Mouse (Mus musculus): Measurements from ENCODE around the gene Tdrkh. TPM values are rescaled to one million over a fixed set of nuclear protein-coding genes. Genes with fewer than 3 reads are reported as not detected.
A peak's percentile ranks its signal among the peaks of the same experiment; 100 is the strongest.

Tdrkh gene
- polyA plus RNA-seq (2012; rRNA removed), result 15.2 and 15.5 TPM in 2 replicates

DNA sequence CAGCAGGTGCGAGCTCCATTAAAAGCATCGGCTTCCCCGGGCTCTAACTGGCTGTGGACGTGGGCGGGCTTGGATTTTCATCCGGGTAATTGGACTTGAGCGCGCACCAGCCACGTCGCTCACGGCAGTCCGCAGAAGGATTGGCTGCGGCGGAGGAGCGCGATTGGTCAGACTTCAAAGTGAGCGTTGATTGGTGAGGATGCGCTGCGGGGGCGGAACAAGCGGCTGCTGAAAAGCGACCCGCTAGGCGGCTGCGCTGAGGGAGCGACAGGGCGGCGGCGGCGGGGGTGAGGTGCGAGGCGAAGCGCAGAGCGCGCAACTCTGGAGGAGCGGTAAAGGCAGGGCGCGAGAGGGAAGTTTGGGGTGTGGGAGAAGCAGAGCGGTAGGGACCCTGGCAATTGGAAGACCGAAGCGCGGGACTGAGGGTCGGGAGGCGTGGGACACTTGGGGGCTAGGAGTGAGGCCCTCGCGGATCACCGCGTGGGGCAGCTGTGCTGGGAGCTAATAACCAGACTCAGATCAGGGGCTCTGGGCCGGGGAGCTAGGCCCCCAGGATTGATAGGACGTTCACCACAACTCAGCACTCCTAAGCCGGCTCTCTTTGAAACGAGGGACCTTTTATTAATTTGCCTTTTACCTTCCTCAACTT is at the start of gene Tdrkh:
TSS of gene Tdrkh (plus strand) at position 243 of the 649 bp plus-strand sequence.
- Histone ChIP-seq H3K4me3 (ENCODE audit: insufficient read depth, low read length) (peak within 1 kb of the TSS; percentile 71), H3K4me1 (ENCODE audit: control insufficient read depth, insufficient read depth, low read length) (no peaks in the 10 kb centered on the region), H3K27ac (ENCODE audit: insufficient read depth, low read length) (peak within 1 kb of the TSS; percentile 52; the same call in 1 of the 2 replicates)
- TF ChIP-seq CTCF (IDR thresholded peaks at IDR 0.05; ENCODE audit: extremely low read depth, insufficient read depth, low read length) (no peak), POLR2A (IDR thresholded peaks at IDR 0.05; ENCODE audit: extremely low read depth, insufficient read depth, low read length) (no peak)

DNA sequence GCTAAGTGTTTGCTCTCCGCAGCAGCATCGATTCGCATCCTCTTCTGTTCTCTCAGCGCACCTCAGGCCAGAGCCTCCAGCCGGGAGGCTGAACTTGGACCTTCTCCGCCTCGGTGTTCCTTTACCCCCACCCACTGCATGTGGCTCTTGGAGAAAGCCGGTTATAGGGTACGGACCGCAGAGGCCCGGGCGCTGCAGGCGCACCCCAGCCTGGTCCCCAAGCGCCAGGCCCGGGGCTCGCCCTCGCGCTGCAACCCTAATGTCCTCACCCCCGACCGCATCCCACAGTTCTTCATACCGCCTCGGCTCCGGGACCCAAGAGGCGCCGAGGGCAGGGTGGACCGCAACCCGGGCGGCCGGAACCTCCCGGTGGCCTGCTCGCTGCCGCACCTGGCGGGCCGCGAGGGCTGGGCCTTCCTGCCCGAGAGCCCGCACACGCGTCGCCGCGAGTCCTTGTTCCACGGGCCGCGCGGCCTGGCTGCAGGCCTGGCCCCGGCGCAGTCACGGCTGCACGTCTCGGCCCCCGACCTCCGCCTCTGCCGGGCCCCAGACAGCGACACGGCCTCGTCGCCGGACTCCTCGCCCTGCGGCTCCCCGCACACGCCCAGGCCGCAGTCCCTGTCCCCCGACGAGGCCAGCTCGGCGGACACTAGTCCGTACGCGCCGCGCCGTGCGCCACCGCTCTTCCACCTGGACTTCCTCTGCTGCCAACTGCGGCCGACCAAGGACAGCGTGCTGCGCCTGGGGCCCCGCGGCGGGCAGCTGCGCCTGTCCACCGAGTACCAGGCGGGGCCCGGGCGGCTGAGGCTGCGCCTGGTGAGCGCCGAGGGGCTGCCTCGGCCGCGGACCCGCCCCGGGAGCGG is 49.6 kb upstream of the Tdrkh start:
- H3K27ac ChIP-seq (ENCODE audit: insufficient read depth, low read length), result no peak overlapping the region

DNA sequence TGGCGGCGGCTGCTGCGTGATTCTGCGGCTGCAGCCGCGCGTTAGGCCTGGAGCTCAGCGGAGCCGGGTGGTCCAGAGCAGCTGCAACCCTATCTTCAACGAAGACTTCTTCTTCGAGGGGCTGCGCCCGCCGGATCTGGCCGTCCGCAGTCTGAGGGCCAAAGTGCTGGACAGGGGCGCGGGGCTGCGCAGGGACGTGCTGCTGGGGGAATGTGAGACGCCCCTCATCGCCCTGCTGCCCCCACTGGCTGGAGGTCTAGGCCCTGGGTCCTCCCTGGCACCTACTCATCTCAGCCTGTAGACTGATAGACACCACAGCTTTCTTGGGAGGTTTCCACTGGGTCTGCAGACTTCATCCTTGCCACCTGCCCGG is 48.9 kb upstream of the Tdrkh start:
- Histone ChIP-seq H3K27ac (ENCODE audit: insufficient read depth, low read length) (no peak overlapping the region), H3K4me1 (ENCODE audit: control insufficient read depth, insufficient read depth, low read length) (no peaks in the 10 kb centered on the region), H3K4me3 (ENCODE audit: insufficient read depth, low read length) (peak overlapping the region; percentile 36; the same call in 1 of the 2 replicates)
- TF ChIP-seq CTCF (IDR thresholded peaks at IDR 0.05; ENCODE audit: extremely low read depth, insufficient read depth, low read length) (no peak), POLR2A (IDR thresholded peaks at IDR 0.05; ENCODE audit: extremely low read depth, insufficient read depth, low read length) (no peak)

More for the DNA sequence above, 49.6 kb upstream of the Tdrkh start:
- no peak for TF ChIP-seq CTCF (IDR thresholded peaks at IDR 0.05; ENCODE audit: extremely low read depth, insufficient read depth, low read length)
- TF ChIP-seq POLR2A (IDR thresholded peaks at IDR 0.05; ENCODE audit: extremely low read depth, insufficient read depth, low read length), result no peak
- Histone ChIP-seq H3K4me3 (ENCODE audit: insufficient read depth, low read length) (peak overlapping the region; percentile 36), H3K4me1 (ENCODE audit: control insufficient read depth, insufficient read depth, low read length) (no peaks in the 10 kb centered on the region)

DNA sequence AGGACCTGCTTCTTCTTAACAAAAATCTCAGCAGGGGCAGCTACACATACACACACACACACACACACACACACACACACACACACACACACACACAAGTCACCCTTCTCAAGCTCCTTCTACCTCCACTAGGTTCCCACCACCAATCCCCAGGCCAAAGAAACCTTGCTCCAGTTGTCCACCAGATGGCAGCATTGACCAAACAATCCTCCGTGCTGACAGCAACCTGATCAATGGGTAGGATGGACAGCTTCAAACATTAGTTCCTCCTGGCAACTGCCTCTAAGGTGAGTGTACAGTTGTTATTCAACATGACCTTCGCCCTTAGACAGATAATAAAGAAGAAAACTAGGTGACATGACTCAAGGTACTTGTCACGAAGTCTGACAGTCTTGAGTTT is 46.3 kb upstream of the Tdrkh start:
- TF ChIP-seq CTCF (IDR thresholded peaks at IDR 0.05; ENCODE audit: extremely low read depth, insufficient read depth, low read length), result peak; percentile 98
- TF ChIP-seq POLR2A (IDR thresholded peaks at IDR 0.05; ENCODE audit: extremely low read depth, insufficient read depth, low read length), result no peak
- no peak overlapping the region for H3K27ac ChIP-seq (ENCODE audit: insufficient read depth, low read length)
- no peak overlapping the region for H3K4me3 ChIP-seq (ENCODE audit: insufficient read depth, low read length)
- H3K4me1 ChIP-seq (ENCODE audit: control insufficient read depth, insufficient read depth, low read length), result no peaks in the 10 kb centered on the region

DNA sequence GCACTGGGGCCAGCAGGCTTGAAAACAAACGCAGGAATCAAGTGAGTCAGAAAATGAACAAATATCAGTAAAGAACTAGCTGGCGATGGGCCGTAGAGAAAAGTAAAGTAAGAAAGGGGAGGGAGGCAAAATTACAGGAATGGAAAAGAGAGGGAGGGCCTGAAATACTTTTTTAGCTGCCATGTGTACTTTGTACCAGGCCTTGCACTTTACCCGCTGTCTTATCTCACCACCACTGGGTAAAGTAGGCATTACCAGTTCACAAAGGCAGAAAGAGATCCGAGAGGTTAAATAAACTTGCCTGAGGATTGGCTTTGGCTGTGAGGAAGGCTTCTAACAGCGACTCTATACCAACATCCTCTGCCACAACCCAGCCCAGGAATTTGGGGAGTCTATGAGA is 45.6 kb upstream of the Tdrkh start:
- no peak for TF ChIP-seq POLR2A (IDR thresholded peaks at IDR 0.05; ENCODE audit: extremely low read depth, insufficient read depth, low read length)
- no peak for TF ChIP-seq CTCF (IDR thresholded peaks at IDR 0.05; ENCODE audit: extremely low read depth, insufficient read depth, low read length)
- Histone ChIP-seq H3K27ac (ENCODE audit: insufficient read depth, low read length) (no peak overlapping the region), H3K4me1 (ENCODE audit: control insufficient read depth, insufficient read depth, low read length) (no peaks in the 10 kb centered on the region)

DNA sequence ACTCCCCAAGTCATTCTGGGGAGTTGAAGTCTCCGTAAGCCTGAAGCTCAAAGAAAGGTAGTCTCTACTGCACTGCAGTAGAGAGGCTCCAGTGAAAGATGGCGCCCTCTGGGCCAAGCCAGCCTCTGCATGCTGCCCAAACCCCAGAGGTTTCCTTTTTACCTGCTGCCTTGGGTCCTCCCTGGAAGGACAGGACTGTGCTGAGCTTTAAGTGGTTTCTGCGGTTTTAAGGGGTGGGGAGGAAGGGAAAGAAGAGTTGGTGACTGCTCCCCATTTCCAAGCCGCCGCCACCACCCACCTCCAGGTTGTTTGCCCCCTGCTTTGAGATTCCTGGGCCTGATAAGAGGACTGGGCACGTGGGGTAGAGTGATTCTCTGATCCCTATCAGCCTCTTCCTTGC is 44.4 kb upstream of the Tdrkh start:
- H3K27ac ChIP-seq (ENCODE audit: insufficient read depth, low read length), result no peak overlapping the region
- TF ChIP-seq POLR2A (IDR thresholded peaks at IDR 0.05; ENCODE audit: extremely low read depth, insufficient read depth, low read length) (no peak), CTCF (IDR thresholded peaks at IDR 0.05; ENCODE audit: extremely low read depth, insufficient read depth, low read length) (no peak)
- H3K4me1 ChIP-seq (ENCODE audit: control insufficient read depth, insufficient read depth, low read length), result 0 out of 2 replicates have a peak, but pooled peaks cover 1% of the 10 kb centered on the region
- H3K4me3 ChIP-seq (ENCODE audit: insufficient read depth, low read length), result no peak overlapping the region

More for the DNA sequence above, 45.6 kb upstream of the Tdrkh start:
- H3K4me3 ChIP-seq (ENCODE audit: insufficient read depth, low read length), result no peak overlapping the region

DNA sequence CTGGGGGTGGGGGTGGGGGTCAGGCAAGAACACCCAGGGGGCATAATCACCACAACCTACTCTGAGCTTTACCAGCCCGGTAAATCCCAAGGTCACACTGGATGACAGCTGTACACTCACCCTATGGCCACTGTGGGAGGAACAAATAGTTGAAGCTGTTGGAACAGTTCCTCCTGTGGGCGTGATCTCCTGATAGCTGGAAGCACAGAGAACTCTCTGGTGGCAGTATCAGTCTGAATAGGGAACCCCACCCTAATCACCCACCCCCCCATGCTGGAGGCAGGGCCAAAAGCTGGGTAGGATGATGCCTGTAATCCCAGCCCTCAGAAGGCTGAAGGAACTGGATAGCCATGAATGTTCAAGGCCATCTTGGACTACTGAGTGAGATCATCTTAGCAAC is 43.4 kb upstream of the Tdrkh start:
- Histone ChIP-seq H3K4me1 (ENCODE audit: control insufficient read depth, insufficient read depth, low read length) (0 out of 2 replicates have a peak, but pooled peaks cover 1% of the 10 kb centered on the region), H3K4me3 (ENCODE audit: insufficient read depth, low read length) (no peak overlapping the region)
- TF ChIP-seq CTCF (IDR thresholded peaks at IDR 0.05; ENCODE audit: extremely low read depth, insufficient read depth, low read length) (no peak), POLR2A (IDR thresholded peaks at IDR 0.05; ENCODE audit: extremely low read depth, insufficient read depth, low read length) (no peak)

DNA sequence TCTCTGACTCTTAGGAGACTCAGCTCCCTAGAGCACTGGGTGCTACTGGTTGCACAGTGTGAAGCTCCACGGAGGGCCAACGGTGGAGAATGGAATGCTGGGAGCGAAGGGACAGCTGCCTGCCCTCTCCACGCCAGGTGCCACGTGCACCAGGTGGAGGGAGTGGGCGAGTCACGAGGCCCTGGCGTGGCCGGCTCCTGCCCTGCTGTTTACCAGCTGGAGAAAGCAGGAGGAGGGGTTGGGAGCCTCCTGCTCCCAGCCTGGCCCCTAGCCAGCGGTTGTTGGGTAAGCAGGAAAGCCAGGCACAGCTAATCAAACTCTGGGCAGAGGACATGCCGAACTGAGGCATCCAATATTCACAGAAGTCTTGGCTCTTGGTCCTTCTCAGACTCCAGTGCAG is 41.4 kb upstream of the Tdrkh start:
- Histone ChIP-seq H3K4me1 (ENCODE audit: control insufficient read depth, insufficient read depth, low read length) (0 out of 2 replicates have a peak, but pooled peaks cover 1% of the 10 kb centered on the region), H3K27ac (ENCODE audit: insufficient read depth, low read length) (no peak overlapping the region), H3K4me3 (ENCODE audit: insufficient read depth, low read length) (no peak overlapping the region)
- TF ChIP-seq CTCF (IDR thresholded peaks at IDR 0.05; ENCODE audit: extremely low read depth, insufficient read depth, low read length), result no peak
- no peak for TF ChIP-seq POLR2A (IDR thresholded peaks at IDR 0.05; ENCODE audit: extremely low read depth, insufficient read depth, low read length)

More for the DNA sequence above, 43.4 kb upstream of the Tdrkh start:
- H3K27ac ChIP-seq (ENCODE audit: insufficient read depth, low read length), result no peak overlapping the region

DNA sequence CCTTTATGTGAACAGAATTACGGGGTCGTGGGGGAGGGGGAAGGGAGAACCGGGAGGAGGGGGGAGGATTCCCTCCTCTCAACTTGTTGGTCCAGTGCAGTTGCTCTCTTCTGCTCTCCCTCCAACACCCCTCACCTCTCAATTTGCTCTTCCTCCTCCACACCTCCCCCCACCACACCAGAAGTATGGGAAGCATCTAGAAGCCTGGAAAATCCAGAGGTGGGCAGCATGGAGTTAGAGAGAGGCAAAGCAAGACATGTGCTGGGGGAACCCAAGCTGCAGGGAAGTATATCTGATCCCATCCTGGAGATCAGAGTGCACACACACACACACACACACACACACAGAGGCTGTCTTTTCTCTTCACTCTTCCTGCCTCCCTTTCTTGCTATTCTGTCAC is 41.0 kb upstream of the Tdrkh start:
- Histone ChIP-seq H3K4me1 (ENCODE audit: control insufficient read depth, insufficient read depth, low read length) (0 out of 2 replicates have a peak, but pooled peaks cover 1% of the 10 kb centered on the region), H3K27ac (ENCODE audit: insufficient read depth, low read length) (no peak overlapping the region), H3K4me3 (ENCODE audit: insufficient read depth, low read length) (no peak overlapping the region)
- TF ChIP-seq POLR2A (IDR thresholded peaks at IDR 0.05; ENCODE audit: extremely low read depth, insufficient read depth, low read length) (no peak), CTCF (IDR thresholded peaks at IDR 0.05; ENCODE audit: extremely low read depth, insufficient read depth, low read length) (no peak)
